Mouse (Mus musculus) cerebellum, postnatal 14 days (tissue): ENCODE data around the gene Ttc28.

Experiments
- DNase-seq, 2 experiments: peaks; one replicate each; pipeline ENCODE4 v3.0.0; 2021; ENCODE audit warnings: mixed read lengths in 2 of 2

Gene Ttc28

DNA sequence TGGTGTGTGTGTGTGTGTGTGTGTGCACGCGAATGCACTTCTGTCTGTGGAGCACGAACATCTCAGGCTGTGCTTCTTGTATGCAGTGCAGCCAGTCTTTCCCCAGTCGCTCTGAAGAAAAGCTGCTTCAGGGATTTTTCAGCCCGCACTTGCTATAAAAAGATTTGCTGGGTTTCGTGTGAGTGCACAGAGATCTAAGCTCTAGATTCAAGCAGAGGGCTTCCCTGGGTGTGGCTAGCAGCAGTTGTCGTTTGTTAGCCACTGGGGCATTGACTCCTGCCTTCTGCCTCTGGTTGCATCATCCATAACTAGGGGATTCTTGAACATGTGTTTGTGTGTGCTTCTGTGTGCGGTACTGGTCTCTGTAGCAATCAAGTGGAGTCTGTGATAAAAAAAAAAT lies 175.9 kb downstream of the Ttc28 start:
- DNase-seq = no peak

- DNase-seq = no peak
These were observed 177.5 kb downstream of the Ttc28 start for GRCm38 (mm10) chr5:111057084-111057483.

- DNase-seq = peak; percentile 72 to 73
These were observed 179.0 kb downstream of the Ttc28 start for GRCm38 (mm10) chr5:111058401-111059139.

- DNase-seq = no peak
These were observed 179.7 kb downstream of the Ttc28 start for GRCm38 (mm10) chr5:111059140-111059921.

DNA sequence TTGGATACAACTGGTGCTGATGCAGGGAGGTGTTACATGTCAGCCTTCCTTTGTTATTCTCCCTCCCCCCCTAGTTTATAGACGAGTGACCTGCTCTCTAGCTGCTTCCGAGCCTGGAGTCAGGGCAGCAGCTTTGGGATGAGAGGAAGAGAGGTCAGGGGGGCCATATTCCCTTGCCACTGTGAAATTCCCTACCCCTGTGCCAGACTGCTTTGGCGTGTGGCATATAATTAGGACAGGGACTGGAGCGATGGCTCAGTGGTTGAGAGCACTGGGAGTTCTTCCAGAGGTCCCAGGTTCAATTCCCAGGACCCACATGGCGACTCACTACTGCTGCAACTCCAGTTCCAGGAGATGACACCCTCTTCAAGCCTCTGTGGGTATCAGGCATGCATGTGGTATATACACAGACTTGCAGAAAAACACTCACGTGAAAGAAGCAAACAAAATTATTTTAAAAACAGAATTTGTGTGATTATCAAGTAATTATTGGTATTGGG lies 180.7 kb downstream of the Ttc28 start:
- no peak for DNase-seq

GRCm38 (mm10) chr5:111063155-111063554 lies 183.6 kb downstream of the Ttc28 start:
- DNase-seq = no peak

GRCm38 (mm10) chr5:111063991-111064390 lies 184.4 kb downstream of the Ttc28 start:
- no peak for DNase-seq

DNA sequence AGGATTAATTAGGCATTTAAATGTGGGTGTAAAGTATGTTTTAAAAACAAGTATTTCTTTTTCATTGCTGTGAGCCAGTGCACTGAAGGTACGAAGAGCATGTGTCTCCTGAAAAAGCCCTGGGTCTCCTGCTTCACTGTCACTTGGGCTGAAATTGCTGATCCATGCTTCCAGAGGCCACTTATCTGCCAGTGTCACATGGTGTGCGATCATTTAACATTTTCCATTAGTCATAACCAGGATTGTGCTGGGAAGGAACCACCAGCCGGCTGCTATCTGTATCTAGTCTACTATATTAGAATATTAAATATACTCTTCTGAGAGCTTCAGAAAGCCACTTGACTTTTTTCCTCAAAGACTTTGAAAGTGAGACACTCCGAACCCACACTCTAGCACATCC lies 186.2 kb downstream of the Ttc28 start:
- DNase-seq = no peak

GRCm38 (mm10) chr5:111069503-111069902 lies 189.9 kb downstream of the Ttc28 start:
- DNase-seq = no peak

GRCm38 (mm10) chr5:111069931-111070330 lies 190.3 kb downstream of the Ttc28 start:
- DNase-seq = no peak

- DNase-seq = no peak
These were observed 190.8 kb downstream of the Ttc28 start for GRCm38 (mm10) chr5:111070361-111070760.

DNA sequence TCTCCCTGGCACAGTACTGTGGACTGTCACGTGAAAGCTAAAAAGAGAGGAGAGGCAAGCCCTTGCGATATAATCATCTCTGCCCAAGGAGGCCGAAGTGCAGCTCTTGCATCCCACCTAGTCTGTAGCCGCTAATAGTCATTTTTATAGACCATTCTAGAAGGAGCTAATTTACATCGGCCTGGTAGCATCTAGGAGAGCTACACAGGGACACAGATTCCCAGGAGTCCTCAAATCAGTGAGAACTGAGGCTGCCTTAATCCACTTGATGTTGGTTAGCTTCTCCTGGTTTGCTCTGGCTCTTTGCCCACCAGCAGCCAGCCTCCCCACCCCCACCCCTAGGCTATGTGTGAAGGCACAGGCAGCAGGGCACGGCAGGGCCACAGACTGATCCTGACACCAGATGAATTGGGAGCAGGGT lies 193.7 kb downstream of the Ttc28 start:
- DNase-seq = peak; percentile 38 to 48

GRCm38 (mm10) chr5:111074050-111074449 lies 194.4 kb downstream of the Ttc28 start:
- DNase-seq = no peak

DNA sequence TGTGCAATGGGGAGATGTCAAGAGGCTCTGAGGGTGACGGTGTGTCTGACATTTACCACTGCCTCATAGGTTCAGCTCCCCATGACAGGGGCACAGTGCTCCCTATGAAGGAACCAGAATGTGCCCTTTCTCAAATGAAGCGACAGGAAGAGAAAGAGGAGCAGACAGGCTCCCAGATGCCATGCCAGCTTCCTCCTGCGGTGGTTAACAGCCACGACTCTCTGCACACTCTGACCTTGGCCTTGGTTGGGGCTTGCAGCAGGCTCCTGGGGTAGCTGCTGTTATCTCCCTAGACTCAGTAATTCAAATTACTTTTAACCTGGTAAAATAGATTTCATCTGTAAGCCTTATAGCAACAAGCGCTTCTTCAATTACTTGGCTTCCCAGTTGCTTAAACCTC lies 196.2 kb downstream of the Ttc28 start:
- no peak for DNase-seq

- no peak for DNase-seq
These were observed 197.7 kb downstream of the Ttc28 start for GRCm38 (mm10) chr5:111077261-111077660.

DNA sequence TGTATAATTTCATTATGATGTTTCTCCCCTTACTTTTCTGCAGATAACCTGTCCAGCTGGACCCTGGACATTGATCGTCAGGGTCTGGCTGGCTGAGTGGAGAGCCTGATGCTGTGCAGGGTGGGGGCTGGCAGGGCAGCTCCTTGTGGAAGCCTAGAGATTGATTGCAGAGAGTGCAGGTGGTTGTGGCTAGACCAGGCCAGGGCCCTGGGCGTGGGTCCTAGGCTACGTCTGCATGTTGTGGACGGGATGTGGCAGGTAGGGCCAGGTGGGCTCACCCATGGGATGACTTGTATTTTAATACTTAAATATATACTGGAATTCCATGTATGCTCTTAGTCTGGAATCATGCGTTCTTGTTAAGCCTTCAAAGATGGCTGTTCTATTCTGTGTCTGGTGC lies 201.0 kb downstream of the Ttc28 start:
- no peak for DNase-seq

GRCm38 (mm10) chr5:111085849-111086248 lies 206.2 kb downstream of the Ttc28 start:
- no peak for DNase-seq

DNA sequence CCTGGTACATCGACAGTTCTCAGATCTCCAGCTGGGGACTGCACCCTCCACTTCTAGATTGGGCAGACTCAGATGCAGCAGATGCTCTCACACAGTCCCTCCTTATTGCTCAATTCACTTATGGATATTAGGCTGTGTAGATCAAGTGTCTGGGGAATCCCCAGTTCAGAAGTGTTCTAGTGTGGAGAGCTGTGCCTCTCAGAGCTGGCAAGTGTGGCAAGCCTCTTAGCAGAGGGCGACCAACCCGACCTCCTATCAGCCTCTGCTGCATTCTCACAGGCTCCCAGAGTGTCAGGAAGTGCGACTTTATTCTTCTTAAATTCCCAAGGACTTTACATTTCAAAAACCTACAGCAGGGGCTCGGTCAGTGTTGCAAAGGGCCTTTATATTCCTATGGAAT lies 217.1 kb downstream of the Ttc28 start:
- no peak for DNase-seq

DNA sequence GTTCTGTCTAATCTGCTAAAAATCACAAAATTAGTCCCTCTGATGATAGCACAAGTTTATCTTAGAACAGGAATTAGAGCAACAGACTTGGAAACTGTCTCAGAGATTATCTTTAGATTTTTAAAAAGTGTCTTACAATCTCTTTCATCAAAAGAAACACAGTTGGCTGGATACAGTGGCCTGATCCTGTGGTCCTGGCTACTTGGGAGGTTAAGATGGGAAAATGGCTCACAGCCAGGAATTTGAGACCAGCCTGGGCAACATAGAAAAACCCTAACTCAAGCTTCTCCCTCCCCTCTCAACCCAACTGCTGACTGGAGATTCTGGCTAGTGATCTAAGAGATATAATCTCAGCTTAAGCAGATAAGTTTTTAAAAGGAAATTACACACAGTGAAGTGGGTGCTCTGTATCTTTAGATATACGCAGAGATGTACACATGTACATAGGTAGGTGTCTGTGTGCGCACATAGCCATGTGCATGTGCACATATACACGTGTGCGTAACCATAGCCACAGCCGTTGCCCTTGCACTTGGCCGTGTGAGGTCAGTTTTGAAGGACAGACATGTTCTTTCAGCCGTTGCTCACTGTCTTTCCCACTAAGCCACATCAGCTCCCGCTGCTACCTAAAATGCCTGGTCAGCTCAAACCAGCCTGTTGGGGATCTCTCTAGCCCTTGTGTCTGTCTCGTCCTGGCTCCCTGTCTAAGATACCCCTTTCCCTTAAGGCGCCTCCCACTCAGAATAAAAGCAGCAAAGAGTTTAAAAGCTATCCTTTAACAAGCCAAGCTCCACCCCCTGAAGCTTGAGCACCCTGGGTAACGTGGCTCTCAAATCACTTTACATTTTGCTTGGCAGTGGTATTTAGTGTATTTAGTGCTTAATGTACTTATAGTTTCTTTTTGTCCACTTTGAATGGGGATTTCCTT lies 217.9 kb downstream of the Ttc28 start:
- no peak for DNase-seq

- DNase-seq = peak in 1 of 2 experiments; percentile 26
These were observed 219.1 kb downstream of the Ttc28 start for GRCm38 (mm10) chr5:111098516-111099274.

- no peak for DNase-seq
These were observed 221.0 kb downstream of the Ttc28 start for GRCm38 (mm10) chr5:111100585-111100984.

- no peak for DNase-seq
These were observed 221.9 kb downstream of the Ttc28 start for GRCm38 (mm10) chr5:111101383-111101932.
